Mouse (Mus musculus) liver, postnatal 0 days (tissue): ENCODE measurements around the gene Snx27. TPM values are rescaled to one million over a fixed set of nuclear protein-coding genes. Genes with fewer than 3 reads are reported as not detected.

Source experiments
- ATAC-seq: fragments of 200-750 bp; cut with Nextera tagmentation; 2 replicates; pipeline ENCODE4 v1.8.0; 2017; ENCODE audit warnings: mild to moderate bottlenecking, moderate library complexity
- DNase-seq: peaks from one replicate; pipeline ENCODE4 v3.0.0-alpha.2; 2016
- H3K27ac ChIP-seq: fragments of 300-500 bp; sonication (generic); 2 replicates; pipeline ENCODE4 v1.5.1; 2014; ENCODE audit warnings: antibody characterized with exemption, moderate library complexity, mild to moderate bottlenecking, low read depth
- H3K27me3 ChIP-seq: fragments of 300-500 bp; sonication (generic); 2 replicates; pipeline ENCODE4 v1.6.1; 2014; ENCODE audit warnings: low read length, control low read depth, mixed read lengths; ENCODE audit not compliant: insufficient read depth
- H3K36me3 ChIP-seq: fragments of 300-500 bp; sonication (generic); replicated peaks from 2 replicates; pipeline ENCODE4 v1.6.1; 2014; ENCODE audit warnings: mild to moderate bottlenecking, control low read depth, low read length, moderate library complexity, mixed read lengths; ENCODE audit not compliant: insufficient read depth
- H3K4me1 ChIP-seq: fragments of 300-500 bp; sonication (generic); 2 replicates; pipeline ENCODE4 v1.6.1; 2014; ENCODE audit warnings: antibody characterized with exemption, mild to moderate bottlenecking, control low read depth; ENCODE audit not compliant: insufficient read depth
- H3K4me2 ChIP-seq: fragments of 300-500 bp; sonication (generic); 2 replicates; pipeline ENCODE4 v1.6.1; 2014; ENCODE audit warnings: low read depth, mild to moderate bottlenecking, low read length, moderate library complexity, mixed read lengths
- H3K4me3 ChIP-seq: fragments of 300-500 bp; sonication (generic); 2 replicates; pipeline ENCODE4 v1.5.1; 2014; ENCODE audit warnings: low read depth, low read length
- H3K9ac ChIP-seq: fragments of 300-500 bp; sonication (generic); replicated peaks from 2 replicates; pipeline ENCODE4 v1.6.1; 2014; ENCODE audit warnings: mild to moderate bottlenecking, moderate library complexity
- H3K9me3 ChIP-seq: fragments of 300-500 bp; sonication (generic); 2 replicates; pipeline ENCODE4 v1.6.1; 2016; ENCODE audit warnings: mild to moderate bottlenecking, control low read depth, low read length, mixed read lengths
- CTCF ChIP-seq: sonication (generic); IDR thresholded peaks from 2 replicates; pipeline ENCODE4 v1.5.1; 2016; ENCODE audit warnings: antibody characterized with exemption, low read depth
- EP300 ChIP-seq: IDR thresholded peaks from 2 replicates; pipeline ENCODE4 v1.6.1; 2016; ENCODE audit warnings: antibody characterized with exemption, low read depth, mild to moderate bottlenecking
- WGBS: fragments of 180-500 bp; shearing (Covaris S2); extraction: QIAGEN DNeasy Blood & Tissue Kit; methylation state at CpG from one replicate; pipeline ENCODE4 v1.1.7; 2014; ENCODE audit not compliant: insufficient replicate concordance; 5-methylcytosine and 5-hydroxymethylcytosine counted together
- polyA plus RNA-seq: library from polyadenylated mRNA; unstranded; fragments of >200 nt; fragmentation: Nextera tagmentation; extraction: Ambion mirVana; gene quantifications from 2 replicates; pipeline ENCODE4 v1.2.1, GENCODE M21; 2015

Gene Snx27
- polyA plus RNA-seq, 1 experiment from 2014 or later, result 9.9 TPM

DNA sequence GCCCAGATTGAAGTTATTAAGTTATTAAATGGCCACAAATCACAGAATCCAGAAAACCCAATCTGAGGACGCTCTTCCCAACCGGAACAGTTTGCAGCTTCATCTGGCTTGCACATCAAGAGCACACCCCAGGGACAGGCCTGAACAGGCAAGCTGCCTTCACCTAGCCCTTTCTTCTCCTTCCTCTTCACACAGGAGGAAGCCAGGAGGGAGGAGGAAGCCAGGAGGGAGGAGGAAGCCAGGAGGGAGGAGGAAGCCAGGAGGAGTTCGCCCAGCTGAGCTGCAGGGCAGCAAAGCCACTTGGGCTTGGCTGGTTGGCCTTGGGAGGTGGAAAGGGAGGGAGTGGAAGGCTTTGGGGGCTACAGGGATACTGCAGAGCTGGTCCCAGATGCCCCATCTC is 113.6 kb downstream of the Snx27 start:
- WGBS, result 49% methylated on average over 3 of the region's 3 CpGs
- TF ChIP-seq CTCF (no peak), EP300 (no peak)
- Histone ChIP-seq H3K4me2 (no peak overlapping the region), H3K4me3 (no peak overlapping the region), H3K4me1 (no peaks in the 10 kb centered on the region), H3K27ac (no peak overlapping the region), H3K36me3 (no peaks in the 10 kb centered on the region), H3K27me3 (no peaks in the 10 kb centered on the region), H3K9ac (no peak overlapping the region), H3K9me3 (no peaks in the 10 kb centered on the region)
- ATAC-seq (no peak), DNase-seq (no peak)

DNA sequence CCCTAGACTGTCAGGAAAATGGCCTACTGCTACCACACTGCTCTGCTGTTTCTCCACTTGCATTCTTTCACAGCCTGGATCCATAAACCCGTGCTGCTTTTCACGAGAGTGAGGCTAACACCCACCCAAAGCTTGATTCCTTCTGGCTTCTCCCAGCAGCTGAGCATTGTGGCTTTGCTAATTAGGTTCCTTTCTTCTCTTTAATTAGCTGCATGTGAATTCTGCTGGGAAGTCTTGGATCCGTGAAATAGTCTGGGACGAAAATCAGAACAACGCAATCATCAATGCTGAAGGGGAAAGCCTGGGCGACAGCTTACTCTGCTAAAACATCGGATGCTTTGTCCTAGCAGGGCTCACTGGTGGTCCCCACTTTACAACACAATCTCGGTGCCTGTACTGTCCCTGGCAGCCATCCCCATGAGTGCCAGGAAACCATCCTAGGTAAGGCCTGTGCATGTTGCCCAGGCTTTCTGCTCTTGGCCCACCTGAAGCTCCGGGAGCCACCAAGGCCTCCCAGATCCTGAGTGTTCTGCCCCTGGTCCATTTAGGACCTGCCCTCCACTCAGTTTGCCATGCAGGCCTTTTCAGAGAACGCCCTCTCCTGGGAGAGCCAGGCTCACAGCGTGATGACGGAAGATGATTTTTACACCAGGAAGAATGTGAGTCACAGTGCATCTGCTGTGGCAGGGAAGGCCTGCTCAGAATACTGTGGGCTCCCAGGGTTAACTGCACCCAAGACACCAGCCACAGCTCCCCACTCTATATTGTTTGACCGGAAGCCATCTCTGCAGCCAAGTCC is 116.7 kb downstream of the Snx27 start:
- no peaks in the 10 kb centered on the region for H3K9me3 ChIP-seq
- WGBS, result 78% methylated on average over 13 of the region's 13 CpGs

DNA sequence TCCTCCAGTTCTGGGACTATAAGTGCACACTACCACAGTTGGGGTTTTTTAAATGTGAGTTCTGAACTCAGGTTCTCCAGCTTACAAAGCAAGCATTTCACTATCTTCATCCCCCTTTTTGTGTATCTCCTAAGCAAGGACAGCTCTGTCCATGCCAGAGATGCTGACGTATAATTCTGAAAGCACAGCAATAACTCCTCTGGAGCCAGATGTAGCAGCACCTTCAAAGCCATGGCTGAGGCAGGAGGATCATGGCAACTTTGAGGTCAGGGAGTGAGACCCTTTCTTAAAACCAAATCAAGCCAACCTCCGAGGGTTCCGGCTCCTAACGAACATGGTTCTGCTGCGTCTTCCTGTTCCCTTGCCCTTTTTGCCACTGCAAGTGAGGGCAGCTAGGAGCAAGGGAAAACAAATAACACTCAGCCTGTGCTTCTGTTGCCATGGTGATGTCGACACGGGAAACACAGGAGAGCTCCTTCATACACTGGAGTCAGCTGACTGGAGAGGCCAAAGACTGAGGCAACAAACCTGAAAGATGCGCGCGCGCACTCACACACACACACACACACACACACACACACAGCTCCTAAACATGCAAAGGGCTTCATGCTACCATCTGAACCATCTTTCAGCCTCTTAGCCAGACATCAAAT is 118.5 kb downstream of the Snx27 start:
- H3K9me3 ChIP-seq, result no peaks in the 10 kb centered on the region
- TF ChIP-seq CTCF (no peak), EP300 (no peak)
- 58% methylated on average over 11 of the region's 11 CpGs for whole genome bisulfite sequencing
- no peak for DNase-seq
- no peak for ATAC-seq
- no peak overlapping the region for H3K9ac ChIP-seq
- no peak overlapping the region for H3K4me3 ChIP-seq
- H3K36me3 ChIP-seq, result no peaks in the 10 kb centered on the region
- no peak overlapping the region for H3K27ac ChIP-seq
- H3K27me3 ChIP-seq, result no peaks in the 10 kb centered on the region
- H3K4me2 ChIP-seq, result no peak overlapping the region
- H3K4me1 ChIP-seq, result no peaks in the 10 kb centered on the region

More for the DNA sequence above, 116.7 kb downstream of the Snx27 start:
- Histone ChIP-seq H3K27ac (no peak overlapping the region), H3K36me3 (no peaks in the 10 kb centered on the region), H3K27me3 (no peaks in the 10 kb centered on the region), H3K4me3 (no peak overlapping the region), H3K4me1 (no peaks in the 10 kb centered on the region), H3K4me2 (no peak overlapping the region), H3K9ac (no peak overlapping the region)
- ATAC-seq (no peak), DNase-seq (no peak)
- TF ChIP-seq CTCF (no peak), EP300 (no peak)

DNA sequence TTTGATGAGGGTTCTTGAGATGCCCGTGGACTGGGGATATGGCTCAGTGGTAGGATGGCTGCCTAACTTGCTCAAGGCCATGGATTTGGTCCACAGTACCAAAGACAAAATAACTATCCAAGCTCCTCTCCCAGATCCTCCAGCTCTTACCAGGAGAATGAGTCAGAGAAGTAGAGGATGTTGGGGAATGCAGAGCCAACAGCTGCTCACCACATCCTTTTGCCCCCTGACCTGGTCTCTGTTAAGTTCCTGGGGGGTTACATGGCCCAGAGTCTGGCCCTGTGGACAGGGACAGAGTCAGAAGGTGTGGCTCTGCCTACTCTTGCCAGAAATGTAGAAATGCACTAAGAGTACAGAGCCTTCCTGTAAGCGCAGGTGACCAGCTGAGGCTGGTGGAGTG is 122.7 kb downstream of the Snx27 start:
- no peaks in the 10 kb centered on the region for H3K4me1 ChIP-seq
- H3K9me3 ChIP-seq, result no peaks in the 10 kb centered on the region
- no peak overlapping the region for H3K4me2 ChIP-seq
- TF ChIP-seq EP300 (no peak), CTCF (no peak)
- H3K36me3 ChIP-seq, result no peaks in the 10 kb centered on the region
- ATAC-seq (no peak), DNase-seq (no peak)
- no peak overlapping the region for H3K9ac ChIP-seq
- H3K27ac ChIP-seq, result no peak overlapping the region
- WGBS, result 85% methylated on average over 2 of the region's 2 CpGs
- 0 out of 2 replicates have a peak, but pooled peaks cover 3% of the 10 kb centered on the region for H3K27me3 ChIP-seq
- no peak overlapping the region for H3K4me3 ChIP-seq

DNA sequence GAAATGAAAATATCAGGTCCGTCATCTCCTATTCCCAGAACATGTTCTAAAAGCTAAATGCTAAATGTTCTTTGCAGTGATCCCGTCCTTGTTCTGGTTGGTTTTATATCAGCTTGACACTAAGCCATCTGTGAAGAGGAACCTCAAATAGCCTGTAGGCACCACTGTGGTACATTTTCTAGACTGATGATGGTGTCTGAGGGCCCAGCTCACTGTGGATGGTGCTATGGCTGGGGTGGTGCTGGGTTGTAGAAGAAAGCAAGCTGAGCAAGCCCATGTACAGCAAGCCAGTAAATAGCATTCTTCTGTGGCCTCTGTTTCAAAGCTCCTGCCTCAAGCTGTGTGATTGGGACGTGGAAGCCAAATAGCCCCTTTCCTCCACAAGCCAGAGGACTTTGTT is 125.5 kb downstream of the Snx27 start:
- Histone ChIP-seq H3K4me1 (no peaks in the 10 kb centered on the region), H3K27me3 (0 out of 2 replicates have a peak, but pooled peaks cover 3% of the 10 kb centered on the region), H3K27ac (no peak overlapping the region), H3K4me2 (no peak overlapping the region), H3K9me3 (no peaks in the 10 kb centered on the region), H3K9ac (no peak overlapping the region), H3K4me3 (no peak overlapping the region), H3K36me3 (no peaks in the 10 kb centered on the region)
- 71% methylated on average over 3 of the region's 3 CpGs for WGBS
- ATAC-seq (no peak), DNase-seq (no peak)
- no peak for TF ChIP-seq EP300
- TF ChIP-seq CTCF, result no peak

DNA sequence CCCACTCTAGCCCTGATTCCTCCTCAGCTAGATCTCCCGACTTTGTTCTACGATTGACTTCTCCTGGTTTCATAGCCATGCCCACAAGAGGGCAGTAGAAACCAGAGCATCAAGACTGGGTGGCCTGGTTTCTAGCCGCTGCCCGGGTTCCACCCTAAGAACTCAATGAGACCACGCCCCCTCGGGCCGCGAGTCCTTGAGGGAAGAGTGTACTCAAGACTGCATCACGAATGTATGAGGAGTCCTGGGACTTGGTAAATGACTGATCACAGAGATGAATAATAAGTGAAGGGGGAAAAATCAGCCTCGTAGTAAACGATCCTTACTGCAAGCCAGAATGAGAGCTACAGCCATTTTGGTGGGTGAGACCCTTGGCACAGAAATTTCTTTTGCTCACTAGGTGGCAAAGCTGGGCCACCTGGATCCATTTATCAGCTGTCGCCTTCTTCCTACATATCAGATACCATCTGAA is 126.0 kb downstream of the Snx27 start:
- WGBS, result 3% methylated on average over 12 of the region's 12 CpGs
- Histone ChIP-seq H3K4me1 (no peaks in the 10 kb centered on the region), H3K4me2 (peak overlapping the region; percentile 41), H3K4me3 (no peak overlapping the region), H3K36me3 (no peaks in the 10 kb centered on the region), H3K9ac (no peak overlapping the region), H3K27me3 (0 out of 2 replicates have a peak, but pooled peaks cover 3% of the 10 kb centered on the region), H3K9me3 (no peaks in the 10 kb centered on the region), H3K27ac (no peak overlapping the region)
- TF ChIP-seq CTCF (peak; percentile 89), EP300 (no peak)
- DNase-seq (peak; percentile 83), ATAC-seq (peak; percentile 59)
